Mouse (Mus musculus) MEL (cell line): Measurements from ENCODE around the gene Kcnip1. TPM values are rescaled to one million over a fixed set of nuclear protein-coding genes. Genes with fewer than 3 reads are reported as not detected.

ENCODE experiments used
- DNase-seq: peaks from one replicate; pipeline ENCODE4 v3.0.0; 2011; ENCODE audit warnings: low read depth, low spot score
- H3K27ac ChIP-seq: 2 replicates; pipeline ENCODE4 v1.5.1; 2012; ENCODE audit warnings: low read depth, mild to moderate bottlenecking, control low read depth, low read length, moderate library complexity; ENCODE audit not compliant: control insufficient read depth
- H3K27me3 ChIP-seq, 2 experiments: fragments of 150-350 bp in 1 of 2; sonication (generic) in 1 of 2; 2 replicates each; pipeline ENCODE4 v1.6.1; 2012; ENCODE audit warnings: low read length in 2 of 2, mild to moderate bottlenecking in 2 of 2, improper control_type of control experiment in 1 of 2, moderate library complexity in 1 of 2; ENCODE audit not compliant: insufficient read depth in 2 of 2, control insufficient read depth in 1 of 2
- H3K36me3 ChIP-seq, 2 experiments: 2 replicates each; pipeline ENCODE4 v1.6.1; 2012 to 2014; ENCODE audit warnings: low read length in 2 of 2, improper control_type of control experiment in 1 of 2, inconsistent platforms in 1 of 2, mild to moderate bottlenecking in 1 of 2; ENCODE audit not compliant: insufficient read depth in 2 of 2, control insufficient read depth in 1 of 2
- H3K4me1 ChIP-seq, 2 experiments: fragments of 150-350 bp in 1 of 2; sonication (generic) in 1 of 2; 2 replicates each; pipeline ENCODE4 v1.6.1; 2012; ENCODE audit warnings: low read length in 2 of 2, improper control_type of control experiment in 1 of 2, mild to moderate bottlenecking in 1 of 2; ENCODE audit not compliant: insufficient read depth in 2 of 2, control insufficient read depth in 1 of 2
- H3K4me3 ChIP-seq, 2 experiments: fragments of 150-350 bp in 1 of 2; sonication (generic) in 1 of 2; 2 replicates each; pipeline ENCODE4 v1.5.1; 2012; ENCODE audit warnings: low read depth in 2 of 2, low read length in 2 of 2, mild to moderate bottlenecking in 2 of 2, moderate library complexity in 2 of 2, control low read depth in 1 of 2, improper control_type of control experiment in 1 of 2; ENCODE audit not compliant: control insufficient read depth in 1 of 2, insufficient read depth in 1 of 2
- H3K79me2 ChIP-seq: 2 replicates; pipeline ENCODE4 v1.6.1; 2012; ENCODE audit warnings: mild to moderate bottlenecking, low read length, moderate library complexity; ENCODE audit not compliant: control insufficient read depth, poor library complexity, insufficient read depth
- H3K9ac ChIP-seq: 2 replicates; pipeline ENCODE4 v1.6.1; 2012; ENCODE audit warnings: low read depth, mild to moderate bottlenecking, control low read depth, low read length, moderate library complexity; ENCODE audit not compliant: control insufficient read depth, poor library complexity, severe bottlenecking
- H3K9me3 ChIP-seq: fragments of 150-350 bp; sonication (generic); replicated peaks from 2 replicates; pipeline ENCODE4 v1.6.1; 2012; ENCODE audit warnings: mild to moderate bottlenecking, low read length, improper control_type of control experiment, moderate library complexity; ENCODE audit not compliant: insufficient read depth
- BHLHE40 ChIP-seq: IDR thresholded peaks from 2 replicates; pipeline ENCODE4 v1.6.1; 2012; ENCODE audit warnings: low read depth, mild to moderate bottlenecking, inconsistent platforms, low read length, improper control_type of control experiment, borderline replicate concordance
- CHD1 ChIP-seq: IDR thresholded peaks from 2 replicates; pipeline ENCODE4 v1.6.1; 2012; ENCODE audit warnings: low read depth, mild to moderate bottlenecking, inconsistent platforms, low read length, improper control_type of control experiment
- CTCF ChIP-seq, 3 experiments: IDR thresholded peaks in 2 of 3; conservative IDR thresholded peaks in 1 of 3; 2 replicates each; pipeline ENCODE4 v1.5.1; 2011 to 2012; ENCODE audit warnings: low read length in 3 of 3, low read depth in 2 of 3, mild to moderate bottlenecking in 2 of 3, improper control_type of control experiment in 1 of 3, inconsistent platforms in 1 of 3, mixed read lengths in 1 of 3, moderate library complexity in 1 of 3; ENCODE audit not compliant: control insufficient read depth in 1 of 3, insufficient read depth in 1 of 3, poor library complexity in 1 of 3, severe bottlenecking in 1 of 3
- GABPA ChIP-seq: IDR thresholded peaks from 2 replicates; pipeline ENCODE4 v1.6.1; 2012; ENCODE audit warnings: low read depth, mild to moderate bottlenecking, inconsistent platforms, low read length, improper control_type of control experiment, moderate library complexity
- HCFC1 ChIP-seq: IDR thresholded peaks from 2 replicates; pipeline ENCODE4 v1.6.1; 2012; ENCODE audit warnings: low read depth, mild to moderate bottlenecking, inconsistent platforms, low read length, improper control_type of control experiment, moderate library complexity
- KAT2A ChIP-seq: conservative IDR thresholded peaks from 2 replicates; pipeline ENCODE4 v1.6.1; 2012; ENCODE audit warnings: low read depth, low read length, improper control_type of control experiment, inconsistent platforms
- MEF2A ChIP-seq: IDR thresholded peaks from 2 replicates; pipeline ENCODE4 v1.6.1; 2014; ENCODE audit warnings: low read depth, mild to moderate bottlenecking, inconsistent platforms, low read length, improper control_type of control experiment; ENCODE audit not compliant: poor library complexity, insufficient replicate concordance, severe bottlenecking; ENCODE audit errors: extremely low read depth
- MYB ChIP-seq: IDR thresholded peaks from 2 replicates; pipeline ENCODE4 v1.6.1; 2011; ENCODE audit warnings: mild to moderate bottlenecking, low read depth, low read length, improper control_type of control experiment
- NELFE ChIP-seq: IDR thresholded peaks from 2 replicates; pipeline ENCODE4 v1.6.1; 2011; ENCODE audit warnings: low read depth, low read length, improper control_type of control experiment
- POLR2A ChIP-seq, 2 experiments: IDR thresholded peaks; 2 replicates each; pipeline ENCODE4 v1.6.1; 2011 to 2012; ENCODE audit warnings: low read length in 2 of 2, mild to moderate bottlenecking in 2 of 2, control low read depth in 1 of 2, improper control_type of control experiment in 1 of 2, low read depth in 1 of 2, moderate library complexity in 1 of 2; ENCODE audit not compliant: control insufficient read depth in 1 of 2, insufficient read depth in 1 of 2, poor library complexity in 1 of 2
- RAD21 ChIP-seq: IDR thresholded peaks from 2 replicates; pipeline ENCODE4 v1.6.1; 2011; ENCODE audit warnings: mild to moderate bottlenecking, low read depth, low read length, improper control_type of control experiment
- RCOR1 ChIP-seq: IDR thresholded peaks from 2 replicates; pipeline ENCODE4 v1.6.1; 2012; ENCODE audit warnings: low read depth, mild to moderate bottlenecking, inconsistent platforms, low read length, improper control_type of control experiment
- SMC3 ChIP-seq: IDR thresholded peaks from 2 replicates; pipeline ENCODE4 v1.6.1; 2011; ENCODE audit warnings: low read depth, low read length, improper control_type of control experiment
- TAL1 ChIP-seq: IDR thresholded peaks from 2 replicates; pipeline ENCODE4 v1.6.1; 2012; ENCODE audit warnings: mild to moderate bottlenecking, inconsistent platforms, low read length, moderate library complexity, mixed read lengths
- TBP ChIP-seq: IDR thresholded peaks from 2 replicates; pipeline ENCODE4 v1.8.0; 2011; ENCODE audit warnings: low read depth, low read length, improper control_type of control experiment
- USF1 ChIP-seq: IDR thresholded peaks from 2 replicates; pipeline ENCODE4 v1.6.1; 2014; ENCODE audit warnings: low read depth, mild to moderate bottlenecking, inconsistent platforms, low read length, improper control_type of control experiment, moderate library complexity
- USF2 ChIP-seq, 2 experiments: IDR thresholded peaks; 2 replicates each; pipeline ENCODE4 v1.6.1; 2011 to 2012; ENCODE audit warnings: improper control_type of control experiment in 2 of 2, low read length in 2 of 2, borderline replicate concordance in 1 of 2, inconsistent platforms in 1 of 2, low read depth in 1 of 2, mild to moderate bottlenecking in 1 of 2; ENCODE audit not compliant: insufficient read depth in 1 of 2
- ZKSCAN1 ChIP-seq: IDR thresholded peaks from 2 replicates; pipeline ENCODE4 v1.6.1; 2012; ENCODE audit warnings: low read depth, mild to moderate bottlenecking, inconsistent platforms, low read length, improper control_type of control experiment, moderate library complexity
- ZMIZ1 ChIP-seq: IDR thresholded peaks from 2 replicates; pipeline ENCODE4 v1.6.1; 2012; ENCODE audit warnings: low read depth, mild to moderate bottlenecking, inconsistent platforms, low read length, improper control_type of control experiment, moderate library complexity
- ZNF384 ChIP-seq: IDR thresholded peaks from 2 replicates; pipeline ENCODE4 v1.6.1; 2012; ENCODE audit warnings: low read depth, mild to moderate bottlenecking, inconsistent platforms, low read length, improper control_type of control experiment
- polyA plus RNA-seq, 2 experiments: library from polyadenylated mRNA; stranded (reverse) in 1 of 2; unstranded in 1 of 2; fragments of >175 nt in 1 of 2; fragments of >200 nt in 1 of 2; gene quantifications; 2 replicates each; pipeline versions ENCODE4 v1.2.1 to v1.2.4; 2012; ENCODE audit warnings: low replicate concordance in 2 of 2, low read depth in 1 of 2; ENCODE audit not compliant: insufficient read length in 2 of 2, insufficient read depth in 1 of 2, missing spikeins in 1 of 2
- total RNA-seq: library from RNA; depleted of rRNA; stranded (reverse); fragments of 300-350 nt; gene quantifications from 2 replicates; pipeline ENCODE4 v1.2.3, GENCODE M21; 2012

Kcnip1 gene
- total and polyA plus RNA-seq, 3 experiments: 0.04 to 0.06 TPM; not detected in 1

DNA sequence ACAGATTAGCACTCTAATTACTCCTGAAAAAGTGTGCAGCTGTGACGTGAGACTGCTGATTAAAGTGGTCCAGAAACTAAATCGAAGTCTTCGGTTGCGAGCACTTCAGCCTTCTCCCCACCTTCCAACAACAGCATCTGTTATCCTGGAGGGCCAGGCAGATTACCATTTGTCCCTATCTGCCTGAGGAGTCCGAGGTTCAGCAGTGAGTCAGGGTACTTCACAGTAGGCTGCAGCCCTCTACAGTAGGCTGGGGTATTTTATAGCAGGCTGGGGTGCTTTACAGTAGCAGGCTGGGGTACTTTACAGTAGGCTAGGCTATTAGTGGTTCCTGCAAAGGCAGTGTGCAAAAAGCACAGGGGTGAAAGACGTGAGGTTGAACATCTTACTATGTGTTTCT is 324.6 kb downstream of the Kcnip1 start:
- Histone ChIP-seq H3K79me2 (no peaks in the 10 kb centered on the region), H3K27ac (no peak overlapping the region), H3K36me3 (no peaks in the 10 kb centered on the region), H3K4me1 (no peaks in the 10 kb centered on the region), H3K4me3 (no peak overlapping the region), H3K9ac (no peak overlapping the region), H3K27me3 (peaks cover 0 to 2% of the 10 kb centered on the region in 2 experiments; a peak in 1 of 4 replicates), H3K9me3 (no peaks in the 10 kb centered on the region)
- TF ChIP-seq KAT2A: no peak
- DNase-seq: no peak

DNA sequence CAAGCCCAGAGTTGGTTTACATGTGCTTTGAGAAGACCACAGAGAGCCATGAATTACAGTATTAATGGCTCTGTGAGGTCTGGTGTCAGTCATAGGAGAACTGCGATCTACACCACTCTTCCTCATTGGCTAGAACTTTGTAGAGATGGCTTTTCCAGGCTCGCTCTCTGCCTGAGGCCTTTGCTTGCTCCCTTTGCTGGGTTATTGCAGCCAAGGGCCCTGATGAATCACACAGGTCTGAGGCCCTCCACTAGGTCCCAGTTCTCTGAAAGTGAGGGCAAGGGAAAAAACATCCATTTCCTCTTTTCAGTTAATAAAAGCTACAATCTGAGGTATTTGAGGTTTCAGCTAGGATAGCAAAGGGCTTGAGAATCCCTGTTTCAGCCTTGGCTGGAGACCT is 329.4 kb downstream of the Kcnip1 start:
- TF ChIP-seq HCFC1: no peak
- TF ChIP-seq USF1: no peak
- TF ChIP-seq BHLHE40: no peak
- no peak for TF ChIP-seq USF2 (IDR thresholded peaks at IDR 0.05; ENCODE audit: borderline replicate concordance in 1 of 2, insufficient read depth in 1 of 2, low read depth in 1 of 2, low read length in 2 of 2)
- TF ChIP-seq GABPA: no peak
- TF ChIP-seq CTCF (IDR thresholded peaks at IDR 0.05 in 2 of 3, conservative IDR thresholded peaks at IDR 0.05 in 1 of 3; ENCODE audit: control insufficient read depth in 1 of 3, insufficient read depth in 1 of 3, low read depth in 2 of 3, low read length in 3 of 3, poor library complexity in 1 of 3, severe bottlenecking in 1 of 3): no peak
- no peak for TF ChIP-seq RCOR1
- H3K9me3 ChIP-seq: no peaks in the 10 kb centered on the region
- H3K79me2 ChIP-seq: no peaks in the 10 kb centered on the region
- H3K27ac ChIP-seq: no peak overlapping the region
- H3K27me3 ChIP-seq: no peaks in the 10 kb centered on the region
- H3K36me3 ChIP-seq: no peaks in the 10 kb centered on the region
- no peak for DNase-seq
- H3K4me1 ChIP-seq: no peaks in the 10 kb centered on the region
- H3K4me3 ChIP-seq: no peak overlapping the region
- no peak overlapping the region for H3K9ac ChIP-seq

DNA sequence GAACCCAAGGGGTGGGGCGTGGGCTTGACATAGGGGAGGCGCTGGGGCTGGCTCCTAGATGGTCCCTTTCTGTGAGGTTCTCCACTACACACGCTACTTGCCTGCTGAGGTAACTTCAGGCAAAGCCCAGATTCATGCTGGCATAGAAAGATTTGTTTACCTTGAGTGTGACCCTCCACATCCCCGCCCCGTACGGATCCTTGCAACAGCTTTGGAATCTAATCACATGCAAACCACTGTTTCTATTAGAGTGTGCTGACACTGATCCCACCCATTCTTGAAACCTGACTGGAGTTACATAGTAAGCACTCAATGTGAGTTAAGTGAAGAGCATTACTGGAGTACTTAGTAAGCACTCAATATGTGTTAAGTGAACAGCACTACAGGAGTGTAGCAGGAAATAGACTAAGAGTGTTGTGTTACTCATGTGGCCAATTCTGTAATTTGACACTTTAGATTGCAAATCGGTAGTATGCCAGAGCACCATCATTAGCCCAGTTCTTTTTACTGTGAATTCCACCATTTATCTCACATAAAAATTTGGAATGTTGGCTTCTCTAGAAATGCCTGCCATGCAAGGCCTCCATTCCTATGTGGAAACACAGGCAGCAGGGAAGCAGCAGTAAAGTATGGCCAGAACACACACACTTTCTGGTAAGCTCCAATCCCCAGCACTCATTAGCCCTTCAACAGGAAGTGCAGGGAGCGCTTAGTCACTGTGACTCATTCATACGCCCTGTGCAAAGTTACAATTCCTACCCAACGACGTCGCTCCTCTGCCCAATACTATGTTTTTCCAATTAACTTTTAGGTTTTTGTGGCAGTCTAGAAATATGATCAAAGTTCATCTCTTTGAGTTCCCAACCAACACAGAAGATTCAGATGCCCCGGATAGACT is 332.7 kb downstream of the Kcnip1 start:
- Histone ChIP-seq H3K4me3 (no peak overlapping the region), H3K79me2 (no peaks in the 10 kb centered on the region), H3K27ac (no peak overlapping the region), H3K36me3 (no peaks in the 10 kb centered on the region), H3K9ac (no peak overlapping the region), H3K9me3 (no peaks in the 10 kb centered on the region), H3K27me3 (no peaks in the 10 kb centered on the region; a peak in 1 of 4 replicates), H3K4me1 (no peaks in the 10 kb centered on the region)
- peak; percentile 14 for DNase-seq
- TF ChIP-seq ZMIZ1 (no peak), USF2 (IDR thresholded peaks at IDR 0.05; ENCODE audit: borderline replicate concordance in 1 of 2, insufficient read depth in 1 of 2, low read depth in 1 of 2, low read length in 2 of 2) (no peak), POLR2A (IDR thresholded peaks at IDR 0.05; ENCODE audit: control insufficient read depth in 1 of 2, insufficient read depth in 1 of 2, low read depth in 1 of 2, low read length in 2 of 2, poor library complexity in 1 of 2) (no peak), ZKSCAN1 (no peak), SMC3 (no peak), TAL1 (no peak), MEF2A (no peak), TBP (no peak), HCFC1 (no peak), RAD21 (no peak), ZNF384 (no peak), NELFE (no peak), CHD1 (no peak), MYB (no peak), CTCF (IDR thresholded peaks at IDR 0.05 in 2 of 3, conservative IDR thresholded peaks at IDR 0.05 in 1 of 3; ENCODE audit: control insufficient read depth in 1 of 3, insufficient read depth in 1 of 3, low read depth in 2 of 3, low read length in 3 of 3, poor library complexity in 1 of 3, severe bottlenecking in 1 of 3) (no peak)
- TF ChIP-seq, all 39 proteins: peak for 0
